Mouse (Mus musculus) frontal cortex, postnatal 10 days (tissue): ENCODE measurements around the gene Sri.

Experiments
- DNase-seq, 2 experiments: peaks; one replicate each; pipeline ENCODE4 v3.0.0; 2022; ENCODE audit warnings: low spot score in 2 of 2, mixed read lengths in 1 of 2

The Sri gene

DNA sequence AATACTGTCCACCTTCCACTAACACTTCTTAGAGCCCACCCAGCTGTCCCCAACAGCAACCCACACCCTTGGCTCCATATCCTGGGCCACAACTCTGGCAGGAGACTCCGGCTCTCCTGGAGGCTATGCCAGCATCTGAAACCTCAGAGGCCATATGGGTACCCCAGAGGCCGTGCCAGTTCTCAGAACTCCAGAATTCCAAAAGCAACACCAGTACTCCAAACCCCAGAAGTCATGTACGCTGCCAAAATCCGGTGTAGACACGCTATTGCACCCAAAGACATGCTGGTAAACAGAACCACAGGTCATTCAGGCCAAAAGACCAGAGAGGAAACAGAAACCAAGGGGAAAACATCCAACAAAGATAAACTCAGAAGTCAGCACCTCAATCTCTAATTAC lies 66.4 kb downstream of the Sri start:
- no peak for DNase-seq

GRCm38 (mm10) chr5:8116561-8117168 lies 70.8 kb downstream of the Sri start:
- DNase-seq: no peak
